Mouse (Mus musculus) ES-CJ7 (cell line): ENCODE data around the gene Hmgb1.
A peak's percentile ranks its signal among the peaks of the same experiment; 100 is the strongest.

Source experiments
- DNase-seq: peaks from one replicate; pipeline ENCODE4 v3.0.0; 2011; ENCODE audit warnings: low read depth, low spot score

Hmgb1 gene

GRCm38 (mm10) chr5:149184104-149184843 lies at the start of gene Hmgb1, which contains the start of gene Uspl1:
Gene Hmgb1, minus strand, starts transcription at chr5:149184489.
Gene Uspl1, plus strand, starts transcription at chr5:149184350.
- peak; percentile 99 for DNase-seq

- peak; percentile 55 for DNase-seq
These were observed 45.5 kb upstream of the Hmgb1 start for GRCm38 (mm10) chr5:149229619-149230339.

GRCm38 (mm10) chr5:149228700-149229618 lies 44.7 kb upstream of the Hmgb1 start:
- DNase-seq = peak; percentile 97

GRCm38 (mm10) chr5:149224666-149225065 lies 40.4 kb upstream of the Hmgb1 start:
- DNase-seq = no peak

GRCm38 (mm10) chr5:149221355-149221754 lies 37.1 kb upstream of the Hmgb1 start:
- no peak for DNase-seq

- no peak for DNase-seq
These were observed 35.2 kb upstream of the Hmgb1 start for GRCm38 (mm10) chr5:149219493-149219892.

GRCm38 (mm10) chr5:149217524-149218357 lies 33.5 kb upstream of the Hmgb1 start:
- peak; percentile 28 for DNase-seq

- no peak for DNase-seq
These were observed 31.3 kb upstream of the Hmgb1 start for GRCm38 (mm10) chr5:149215540-149215939.

- DNase-seq = no peak
These were observed 28.5 kb upstream of the Hmgb1 start for GRCm38 (mm10) chr5:149212806-149213205.

- no peak for DNase-seq
These were observed 26.8 kb upstream of the Hmgb1 start for GRCm38 (mm10) chr5:149211041-149211440.

- no peak for DNase-seq
These were observed 25.0 kb upstream of the Hmgb1 start for GRCm38 (mm10) chr5:149209328-149209727.

- DNase-seq = no peak
These were observed 24.5 kb upstream of the Hmgb1 start for GRCm38 (mm10) chr5:149208776-149209175.

- no peak for DNase-seq
These were observed 23.4 kb upstream of the Hmgb1 start for GRCm38 (mm10) chr5:149207661-149208060.

GRCm38 (mm10) chr5:149206286-149206685 lies 22.0 kb upstream of the Hmgb1 start:
- no peak for DNase-seq

- no peak for DNase-seq
These were observed 21.0 kb upstream of the Hmgb1 start for GRCm38 (mm10) chr5:149205265-149205664.

GRCm38 (mm10) chr5:149204822-149205221 lies 20.5 kb upstream of the Hmgb1 start:
- DNase-seq = no peak

- DNase-seq = peak; percentile 51
These were observed 19.6 kb upstream of the Hmgb1 start for GRCm38 (mm10) chr5:149203796-149204375.

- no peak for DNase-seq
These were observed 18.7 kb upstream of the Hmgb1 start for GRCm38 (mm10) chr5:149202941-149203340.

- DNase-seq = no peak
These were observed 14.5 kb upstream of the Hmgb1 start for GRCm38 (mm10) chr5:149198782-149199181.

GRCm38 (mm10) chr5:149196611-149197010 lies 12.3 kb upstream of the Hmgb1 start:
- no peak for DNase-seq

GRCm38 (mm10) chr5:149190160-149190559 lies 5.9 kb upstream of the Hmgb1 start:
- no peak for DNase-seq
